Mouse (Mus musculus) gastrocnemius, adult 8-10 months (tissue): Measurements from ENCODE around the gene Dusp13. TPM values are rescaled to one million over a fixed set of nuclear protein-coding genes. Genes with fewer than 3 reads are reported as not detected.

ENCODE experiments used
- DNase-seq, 2 experiments: peaks; one replicate each; pipeline ENCODE4 v3.0.0; 2022; ENCODE audit warnings: low spot score in 2 of 2
- total RNA-seq, 4 experiments: library from RNA; stranded (reverse); gene quantifications; 2 replicates each; pipeline ENCODE4 v1.2.4; 2022

Dusp13 gene
- total RNA-seq, 4 experiments from 2014 or later: 220 to 268 (median 238) TPM

- DNase-seq: no peak
These were observed 45.5 kb downstream of the Dusp13 start for GRCm38 (mm10) chr14:21705462-21705861.

GRCm38 (mm10) chr14:21703255-21703654 lies 47.7 kb downstream of the Dusp13 start:
- no peak for DNase-seq

DNA sequence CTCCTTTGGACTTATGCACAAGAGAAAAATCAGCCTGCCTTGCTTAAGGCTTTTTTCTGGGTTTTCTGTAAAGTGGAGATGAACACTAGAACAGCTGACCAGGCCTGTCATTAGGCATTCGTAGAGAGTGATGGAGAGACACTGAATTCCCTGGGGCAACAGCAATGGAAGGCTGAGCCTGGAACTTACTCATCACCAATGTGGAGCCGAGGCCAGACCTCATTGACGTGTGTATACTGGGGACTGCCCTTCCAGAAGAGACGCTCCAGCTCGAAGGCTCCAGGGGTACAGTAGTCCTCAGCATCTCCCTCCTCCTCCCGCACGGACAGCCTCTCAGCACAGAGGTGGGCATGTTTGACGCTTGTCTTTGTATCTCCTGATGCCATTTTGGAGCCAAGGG lies 48.3 kb downstream of the Dusp13 start:
- DNase-seq: no peak

- DNase-seq: no peak
These were observed 54.7 kb downstream of the Dusp13 start for GRCm38 (mm10) chr14:21696186-21696830.

- DNase-seq: no peak
These were observed 56.0 kb downstream of the Dusp13 start for GRCm38 (mm10) chr14:21695020-21695419.

- no peak for DNase-seq
These were observed 59.9 kb downstream of the Dusp13 start for GRCm38 (mm10) chr14:21691070-21691469.

- DNase-seq: no peak
These were observed 64.4 kb downstream of the Dusp13 start for GRCm38 (mm10) chr14:21686376-21687279.

DNA sequence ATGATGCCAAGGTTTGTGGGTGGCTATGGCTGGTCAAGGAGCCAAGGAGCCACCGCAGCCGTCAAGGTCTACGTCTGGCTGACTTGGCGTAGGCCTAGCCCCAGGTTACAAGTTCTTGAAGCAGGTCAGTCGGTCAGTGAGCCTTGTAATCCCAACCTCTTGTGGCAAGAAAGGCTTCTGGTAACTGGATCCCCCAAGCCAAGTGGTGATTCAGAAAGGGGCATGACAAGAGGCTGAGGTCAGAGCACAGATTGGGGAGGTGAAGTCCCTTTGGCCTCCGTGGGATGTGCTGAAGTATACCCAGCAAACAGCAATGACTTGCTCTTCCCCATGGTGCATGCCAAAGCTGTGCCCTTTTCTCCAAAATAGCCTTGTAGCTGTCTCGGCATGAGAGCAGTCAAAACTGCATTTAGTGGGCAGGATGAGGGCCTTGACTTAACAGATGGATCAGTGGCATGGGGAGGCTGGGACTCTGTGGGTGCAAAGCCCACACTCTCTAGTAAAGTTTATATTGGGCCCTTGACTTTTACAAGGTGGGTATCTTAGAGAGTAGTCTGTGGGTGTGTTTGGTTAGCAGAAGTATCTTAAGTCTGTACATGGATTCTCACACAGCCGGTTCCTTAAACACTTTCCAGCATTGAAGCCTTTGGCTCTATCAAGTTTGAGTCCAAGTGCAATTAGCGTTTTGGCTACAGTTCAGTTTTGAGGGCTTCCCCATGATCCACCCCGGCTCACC lies 65.4 kb downstream of the Dusp13 start:
- DNase-seq: peak; percentile 57 to 64

DNA sequence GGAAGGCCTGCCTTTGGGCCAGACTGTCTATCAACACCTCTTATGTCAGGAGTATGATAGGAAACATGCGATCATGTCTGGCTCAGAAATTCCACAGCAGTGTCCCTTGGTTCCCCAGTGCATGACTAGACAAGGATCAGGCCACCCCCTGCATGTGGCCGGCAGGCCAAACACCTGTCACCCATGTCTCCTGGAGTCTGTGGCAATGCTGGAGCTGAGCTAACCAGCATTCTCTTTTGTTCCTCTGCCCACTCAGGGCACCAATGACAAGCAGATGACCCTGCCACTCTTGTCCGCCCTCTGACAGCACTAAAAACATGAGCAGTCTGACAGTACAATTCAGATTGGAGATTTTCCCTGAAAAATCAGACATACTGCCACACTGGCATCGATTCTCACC lies 67.1 kb downstream of the Dusp13 start:
- DNase-seq: no peak

Other genes starting within 250 kb of the Dusp13 start
- gene Dupd1, start 36.6 kb downstream of the Dusp13 start, total RNA-seq: 10 to 100 TPM; 23.7 to 47.1 (median 35.0) TPM
- 10 to 100 TPM; 67.9 to 82.1 (median 78.9) TPM for gene Samd8, start 650 bp downstream of the Dusp13 start, total RNA-seq
- 100 to 1,000 TPM; 328 to 342 (median 331) TPM for gene Vdac2, start 74.1 kb upstream of the Dusp13 start, total RNA-seq
- 10 to 100 TPM in 2 of 4 experiments, 1 to 10 TPM in 2; 6.5 to 11.5 (median 9.7) TPM for gene Comtd1, start 97.8 kb upstream of the Dusp13 start, total RNA-seq
- 10 to 100 TPM in 2 of 4 experiments, 1 to 10 TPM in 2; 5.8 to 17.2 (median 10.4) TPM for gene Zfp503, start 238.4 kb upstream of the Dusp13 start, total RNA-seq